Mouse (Mus musculus) stomach, postnatal 0 days (tissue): Measurements from ENCODE around the gene Dusp8. TPM values are rescaled to one million over a fixed set of nuclear protein-coding genes. Genes with fewer than 3 reads are reported as not detected.

Experiments used
- ATAC-seq: fragments of 200-750 bp; cut with Nextera tagmentation; 2 replicates; pipeline ENCODE4 v1.8.0; 2017; ENCODE audit not compliant: low FRiP score, low TSS enrichment
- DNase-seq: peaks from one replicate; pipeline ENCODE4 v3.0.0-alpha.2; 2016; ENCODE audit warnings: low spot score
- H3K27ac ChIP-seq: fragments of 300-500 bp; sonication (generic); replicated peaks from 2 replicates; pipeline ENCODE4 v1.5.1; 2014; ENCODE audit warnings: mild to moderate bottlenecking, control low read depth
- H3K27me3 ChIP-seq: fragments of 300-500 bp; sonication (generic); 2 replicates; pipeline ENCODE4 v1.6.1; 2014; ENCODE audit warnings: low read length; ENCODE audit not compliant: control insufficient read depth, insufficient read depth
- H3K36me3 ChIP-seq: fragments of 300-500 bp; sonication (generic); 2 replicates; pipeline ENCODE4 v1.6.1; 2014; ENCODE audit warnings: low read length, mixed read lengths; ENCODE audit not compliant: control insufficient read depth, insufficient read depth
- H3K4me1 ChIP-seq: fragments of 300-500 bp; sonication (generic); replicated peaks from 2 replicates; pipeline ENCODE4 v1.6.1; 2014; ENCODE audit warnings: antibody characterized with exemption; ENCODE audit not compliant: control insufficient read depth, insufficient read depth
- H3K4me2 ChIP-seq: fragments of 300-500 bp; sonication (generic); replicated peaks from 2 replicates; pipeline ENCODE4 v1.6.1; 2014; ENCODE audit warnings: low read depth, mild to moderate bottlenecking, control low read depth, moderate library complexity
- H3K4me3 ChIP-seq: fragments of 300-500 bp; sonication (generic); 2 replicates; pipeline ENCODE4 v1.5.1; 2014; ENCODE audit warnings: low read depth, low read length, control low read depth
- H3K9ac ChIP-seq: fragments of 300-500 bp; sonication (generic); 2 replicates; pipeline ENCODE4 v1.6.1; 2014; ENCODE audit warnings: mild to moderate bottlenecking, low read length, control low read depth, mixed read lengths
- H3K9me3 ChIP-seq: fragments of 300-500 bp; sonication (generic); 2 replicates; pipeline ENCODE4 v1.6.1; 2016; ENCODE audit warnings: low read length; ENCODE audit not compliant: control insufficient read depth
- CTCF ChIP-seq: IDR thresholded peaks from 2 replicates; pipeline ENCODE4 v1.5.1; 2016; ENCODE audit warnings: antibody characterized with exemption, low read depth, mild to moderate bottlenecking, moderate library complexity
- EP300 ChIP-seq: optimal IDR thresholded peaks from 2 replicates; pipeline ENCODE3; 2016; ENCODE audit warnings: antibody characterized with exemption
- WGBS: fragments of 180-500 bp; shearing (Covaris S2); extraction: QIAGEN DNeasy Blood & Tissue Kit; methylation state at CpG from one replicate; pipeline ENCODE4 v1.1.7; 2014; 5-methylcytosine and 5-hydroxymethylcytosine counted together
- polyA plus RNA-seq: library from polyadenylated mRNA; unstranded; fragments of >200 nt; fragmentation: Nextera tagmentation; extraction: Ambion mirVana; gene quantifications from 2 replicates; pipeline ENCODE4 v1.2.1, GENCODE M21; 2015

Dusp8 gene
- polyA plus RNA-seq, 1 experiment from 2014 or later = 3.6 TPM

GRCm38 (mm10) chr7:142034198-142034597 is 61.4 kb downstream of the Dusp8 start:
- Histone ChIP-seq H3K9me3 (no peaks in the 10 kb centered on the region), H3K9ac (no peak overlapping the region), H3K27ac (peak overlapping the region; percentile 58), H3K4me1 (peaks cover 7% of the 10 kb centered on the region; the same call in 1 of the 2 replicates), H3K36me3 (no peaks in the 10 kb centered on the region), H3K4me3 (no peak overlapping the region), H3K4me2 (no peak overlapping the region), H3K27me3 (no peaks in the 10 kb centered on the region)
- WGBS = 63% methylated on average over 2 of the region's 2 CpGs
- no peak for DNase-seq
- ATAC-seq = peak; percentile 34; the same call in 1 of the 2 replicates
- no peak for TF ChIP-seq EP300
- TF ChIP-seq CTCF = no peak

- peaks cover 16% of the 10 kb centered on the region for H3K4me1 ChIP-seq
- H3K4me2 ChIP-seq = no peak overlapping the region
- H3K9me3 ChIP-seq = no peaks in the 10 kb centered on the region
- DNase-seq (no peak), ATAC-seq (no peak)
- no peaks in the 10 kb centered on the region for H3K36me3 ChIP-seq
- no peaks in the 10 kb centered on the region for H3K27me3 ChIP-seq
- H3K4me3 ChIP-seq = no peak overlapping the region
- TF ChIP-seq CTCF (no peak), EP300 (no peak)
- no peak overlapping the region for H3K9ac ChIP-seq
- H3K27ac ChIP-seq = no peak overlapping the region; the same call in 1 of the 2 replicates
Measured at GRCm38 (mm10) chr7:142030073-142030472, 65.6 kb downstream of the Dusp8 start.

Other genes with a start within 250 kb of the Dusp8 start
- 33.2 and 33.4 TPM in 2 replicates for gene Tollip, start 177.3 kb downstream of the Dusp8 start, polyA plus RNA-seq
- 0.62 and 0.75 TPM in 2 replicates for gene Brsk2, start 146.1 kb downstream of the Dusp8 start, polyA plus RNA-seq
- gene Mob2, start 34.8 kb downstream of the Dusp8 start, polyA plus RNA-seq = 61.5 and 65.8 TPM in 2 replicates
- not detected in 2 replicates for gene Gm45618, start 24.9 kb upstream of the Dusp8 start, polyA plus RNA-seq
- gene Gm39115, start 40.2 kb upstream of the Dusp8 start, polyA plus RNA-seq = not detected in 2 replicates
- not detected in 2 replicates for gene Gm45337, start 48.8 kb upstream of the Dusp8 start, polyA plus RNA-seq
- not detected in 2 replicates for gene Gm29735, start 61.3 kb upstream of the Dusp8 start, polyA plus RNA-seq
- not detected in 2 replicates for gene Gm4553, start 69.9 kb upstream of the Dusp8 start, polyA plus RNA-seq
- not detected in 2 replicates for gene Krtap5-2, start 80.2 kb upstream of the Dusp8 start, polyA plus RNA-seq
- gene Gm10153, start 94.5 kb upstream of the Dusp8 start, polyA plus RNA-seq = not detected in 2 replicates
- not detected in 2 replicates for gene Krtap5-3, start 105.5 kb upstream of the Dusp8 start, polyA plus RNA-seq
- gene Gm7579, start 116.0 kb upstream of the Dusp8 start, polyA plus RNA-seq = not detected in 2 replicates
- gene Krtap5-5, start 134.1 kb upstream of the Dusp8 start, polyA plus RNA-seq = not detected in 2 replicates
- not detected in 2 replicates for gene Gm40460, start 145.2 kb upstream of the Dusp8 start, polyA plus RNA-seq
- not detected in 2 replicates for gene Gm2431, start 162.5 kb upstream of the Dusp8 start, polyA plus RNA-seq
- not detected in 2 replicates for gene Gm4559, start 178.5 kb upstream of the Dusp8 start, polyA plus RNA-seq
- not detected in 2 replicates for gene Krtap5-1, start 201.3 kb upstream of the Dusp8 start, polyA plus RNA-seq
- not detected in 2 replicates for gene Krtap5-4, start 207.7 kb upstream of the Dusp8 start, polyA plus RNA-seq